Mouse (Mus musculus): ENCODE data around the gene 4922502D21Rik. TPM values are rescaled to one million over a fixed set of nuclear protein-coding genes. Genes with fewer than 3 reads are reported as not detected.
"Not testable (repeated sequence)": the region's sequence is repeated elsewhere in the genome, so short reads cannot be mapped to it uniquely, and the experiment has no call there.

The 4922502D21Rik gene
- not detected for total RNA-seq (2021)
- long read RNA-seq, experiment 1 = 0 reads
- long read RNA-seq, experiment 2 = 0 reads

DNA sequence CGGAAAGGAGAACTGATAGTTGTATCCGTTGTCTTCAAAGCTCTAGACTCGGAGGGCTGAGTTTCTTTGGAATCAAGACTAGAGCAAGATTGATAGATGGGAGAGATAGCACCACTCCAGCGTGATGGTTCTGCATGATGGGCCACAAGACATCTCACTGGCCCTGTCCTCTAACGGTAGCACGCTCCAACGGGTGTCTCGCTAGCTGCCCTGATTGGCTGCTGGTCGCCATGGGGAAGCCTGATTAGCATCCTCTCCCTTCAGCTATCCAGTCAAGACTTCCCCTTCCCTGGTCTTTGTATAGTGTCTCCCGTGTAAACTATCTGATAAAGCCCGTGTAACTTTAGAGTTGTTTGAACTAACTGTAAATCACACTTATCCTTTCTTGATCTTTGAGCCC, at the start of gene 4922502D21Rik:
4922502D21Rik (minus strand) TSS at position 187 of the 400 bp plus-strand sequence.
- DNase-seq (ENCODE audit: low spot score) = no peak

DNA sequence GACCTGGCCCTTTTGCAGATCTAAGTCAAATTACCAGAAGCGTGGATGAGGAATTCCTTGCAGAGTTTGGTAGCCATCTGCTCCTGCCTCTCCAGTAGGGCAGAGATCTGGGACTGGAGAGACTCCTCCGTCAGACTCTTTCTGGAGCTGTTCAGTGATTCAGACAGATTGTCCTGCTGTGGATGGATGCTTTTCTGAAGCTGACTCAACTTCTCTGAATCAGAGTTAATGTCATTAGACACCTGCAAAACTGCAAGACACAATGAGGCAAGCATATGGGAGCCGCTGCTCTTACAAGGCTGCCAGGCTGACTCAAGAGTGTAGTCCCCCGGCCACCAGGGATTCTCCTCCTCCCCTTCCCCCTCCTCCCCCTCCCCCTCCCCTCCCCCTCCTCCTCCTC, 48.9 kb upstream of the 4922502D21Rik start:
- no peak for DNase-seq (ENCODE audit: low spot score)

DNA sequence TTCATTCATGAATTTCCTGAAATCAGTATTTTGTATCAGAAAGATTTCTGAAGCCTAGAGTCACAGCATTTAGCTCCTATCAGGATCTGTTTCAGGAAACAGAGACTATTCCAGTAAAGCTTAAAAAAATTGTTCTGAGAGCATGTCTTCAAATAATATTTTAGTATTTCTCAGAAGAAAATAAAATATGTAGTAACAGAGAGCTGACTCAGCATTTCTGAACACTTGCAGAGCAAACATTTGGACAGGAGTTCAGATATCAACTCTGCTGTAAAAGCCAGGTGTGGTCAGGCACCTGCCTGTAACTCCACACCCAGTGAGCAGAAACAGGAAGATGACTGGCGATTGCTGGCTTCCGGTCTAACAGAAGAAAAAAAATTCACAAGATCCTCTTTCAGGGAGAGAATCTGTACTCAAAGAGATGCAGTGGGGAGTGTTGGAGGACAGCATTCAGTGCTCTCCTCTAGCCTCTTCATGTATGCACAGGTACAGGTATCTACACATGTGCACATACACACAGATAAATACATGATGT, 43.4 kb upstream of the 4922502D21Rik start:
- DNase-seq (ENCODE audit: low spot score) = no peak

DNA sequence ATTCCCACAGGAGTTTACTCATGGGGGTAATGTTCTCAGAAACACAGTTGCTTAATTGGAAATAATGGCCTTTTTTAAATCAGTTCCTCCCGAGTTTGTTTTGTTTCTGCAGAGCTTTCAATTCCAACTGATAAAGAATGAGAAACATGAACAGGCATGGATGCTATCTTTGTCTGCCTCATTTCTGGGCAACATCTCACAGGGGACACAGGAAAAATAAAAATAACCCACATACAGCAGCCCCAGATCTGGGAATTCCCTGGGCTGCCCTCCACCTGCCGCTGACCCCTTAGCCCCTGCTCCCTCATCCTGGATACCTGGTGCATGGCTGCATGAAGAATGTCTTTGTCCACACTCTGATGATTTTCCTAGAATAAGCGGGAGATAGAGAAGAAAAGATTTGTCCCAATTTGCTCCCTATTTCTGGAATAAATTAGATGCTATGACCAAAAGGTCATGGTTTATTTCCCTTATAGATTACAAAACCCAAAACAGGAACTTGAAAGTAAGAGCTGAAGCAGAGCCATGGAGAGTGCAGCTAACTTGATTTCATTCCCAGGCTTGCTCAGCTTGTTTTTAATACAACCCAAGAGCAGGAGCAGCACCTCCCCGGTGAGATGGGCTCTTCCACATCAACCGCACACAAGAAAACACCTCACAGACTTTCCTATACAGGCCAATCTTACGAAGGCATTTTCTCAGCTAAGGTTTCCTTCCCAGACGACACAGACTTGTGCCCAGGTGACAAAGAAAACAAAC, 38.0 kb upstream of the 4922502D21Rik start:
- no peak for DNase-seq (ENCODE audit: low spot score)

DNA sequence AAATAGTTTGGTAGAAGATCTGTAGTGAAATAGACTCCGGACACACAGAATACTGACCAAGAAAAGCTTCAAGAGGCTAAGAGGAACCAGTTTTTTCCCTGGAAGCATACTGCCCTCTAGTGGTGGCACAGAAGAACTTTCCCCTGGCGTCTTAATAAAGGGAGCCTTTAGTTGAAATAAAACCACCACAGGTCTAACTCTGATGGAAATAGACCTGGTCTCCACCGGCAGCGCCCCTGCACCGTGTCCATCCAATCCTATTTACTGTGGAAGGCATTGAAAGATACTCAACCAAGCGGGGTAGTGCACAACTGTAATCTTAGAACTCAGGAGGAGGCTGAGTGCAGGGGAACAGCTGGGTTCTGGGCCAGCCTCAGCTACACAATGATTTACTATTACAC, 34.4 kb upstream of the 4922502D21Rik start:
- peak; percentile 47 for DNase-seq (ENCODE audit: low spot score)

DNA sequence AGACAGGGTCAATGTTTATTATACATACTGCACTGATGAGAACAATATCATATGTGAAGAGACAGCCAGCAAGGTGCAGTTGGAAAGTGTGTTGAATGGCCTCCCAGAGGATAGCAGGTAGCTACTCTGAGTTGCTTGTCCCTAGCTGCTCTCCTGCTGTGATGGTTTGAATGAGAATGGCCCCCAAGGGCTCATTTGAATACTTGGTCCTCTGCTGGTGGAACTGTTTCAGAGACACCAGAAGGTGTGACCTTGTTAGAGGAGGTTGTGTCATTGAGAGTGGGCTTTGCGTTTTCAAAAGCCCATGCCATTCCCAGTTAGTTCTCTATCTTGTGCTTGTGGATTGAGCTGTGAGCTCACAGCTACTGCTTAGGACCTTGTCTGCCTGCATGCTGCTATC, 32.3 kb upstream of the 4922502D21Rik start:
- no peak for DNase-seq (ENCODE audit: low spot score)

DNA sequence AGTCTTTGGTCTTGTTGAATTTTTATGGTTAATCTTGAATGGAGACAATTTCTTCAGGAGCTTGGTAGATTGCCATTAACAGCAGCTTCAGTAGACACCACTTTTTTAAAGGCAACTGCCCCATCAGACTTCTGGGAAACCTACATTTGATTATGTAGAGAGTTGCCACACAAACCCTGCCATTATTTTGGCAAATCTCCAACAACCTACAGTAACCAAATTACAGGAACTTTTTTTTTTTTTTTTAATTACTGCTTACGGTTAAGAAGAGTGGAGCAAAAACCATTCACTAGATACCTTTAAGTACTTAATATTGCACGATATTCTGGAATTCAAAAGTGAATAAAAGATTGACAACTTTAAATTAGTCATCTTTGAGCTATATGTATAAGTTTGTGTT, 27.9 kb upstream of the 4922502D21Rik start:
- DNase-seq (ENCODE audit: low spot score) = no peak

DNA sequence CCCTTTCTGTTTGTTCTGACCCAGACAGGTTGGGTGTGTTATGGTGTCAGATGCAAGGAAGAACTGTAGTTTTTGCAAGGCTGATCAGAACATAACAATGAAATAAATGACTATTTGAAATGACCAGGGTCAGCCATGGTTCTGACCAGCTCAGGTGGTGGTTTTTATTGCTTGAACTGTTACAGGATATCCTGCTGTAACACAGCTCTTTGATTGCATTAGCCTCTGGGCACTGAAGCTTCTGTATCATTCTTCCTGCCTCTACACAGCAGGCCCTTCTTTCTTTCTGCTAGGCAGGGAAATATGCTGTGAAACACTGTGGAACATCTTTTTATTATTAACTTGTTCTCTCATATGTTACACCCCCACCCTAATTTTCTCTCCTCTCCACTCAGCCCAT, 24.8 kb upstream of the 4922502D21Rik start:
- DNase-seq (ENCODE audit: low spot score) = no peak

DNA sequence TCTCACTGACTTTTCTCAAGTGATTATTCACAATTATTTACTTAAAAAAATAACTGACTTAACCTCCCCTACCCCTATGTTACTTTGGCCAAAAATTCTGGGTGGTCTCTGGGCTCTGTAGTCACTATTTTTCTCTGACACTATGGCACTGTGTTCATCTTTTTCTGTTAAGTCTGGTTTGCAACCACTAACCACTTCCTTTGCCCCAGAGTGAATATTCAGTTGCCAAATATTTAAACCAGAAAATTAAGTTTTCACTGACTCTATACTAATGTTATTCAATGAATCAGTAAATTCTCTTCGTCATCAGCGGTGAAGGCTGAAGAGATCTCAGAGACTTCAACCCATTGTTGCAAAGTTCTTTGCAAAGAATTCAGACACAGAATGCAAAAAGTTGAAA, 24.2 kb upstream of the 4922502D21Rik start:
- DNase-seq (ENCODE audit: low spot score) = no peak

DNA sequence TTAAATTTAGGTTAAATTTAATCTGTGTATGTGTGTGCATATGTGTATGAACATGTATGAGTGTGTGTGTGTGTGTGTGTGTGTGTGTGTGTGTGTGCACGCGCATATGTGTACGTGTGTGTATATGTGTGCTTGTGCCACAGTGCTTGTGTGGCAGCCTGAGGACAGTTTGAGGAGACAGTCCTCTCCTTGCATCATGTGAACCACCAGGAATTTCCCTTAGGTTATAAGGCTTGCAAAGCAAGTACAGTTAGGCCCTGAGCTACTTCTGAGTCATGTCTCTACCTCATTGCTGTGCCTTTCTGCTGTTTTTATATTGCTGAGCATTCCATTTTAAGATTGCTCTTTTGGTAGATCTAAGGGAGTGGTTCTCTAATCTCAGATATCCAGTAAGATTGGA, 19.5 kb upstream of the 4922502D21Rik start:
- DNase-seq (ENCODE audit: low spot score) = no peak

DNA sequence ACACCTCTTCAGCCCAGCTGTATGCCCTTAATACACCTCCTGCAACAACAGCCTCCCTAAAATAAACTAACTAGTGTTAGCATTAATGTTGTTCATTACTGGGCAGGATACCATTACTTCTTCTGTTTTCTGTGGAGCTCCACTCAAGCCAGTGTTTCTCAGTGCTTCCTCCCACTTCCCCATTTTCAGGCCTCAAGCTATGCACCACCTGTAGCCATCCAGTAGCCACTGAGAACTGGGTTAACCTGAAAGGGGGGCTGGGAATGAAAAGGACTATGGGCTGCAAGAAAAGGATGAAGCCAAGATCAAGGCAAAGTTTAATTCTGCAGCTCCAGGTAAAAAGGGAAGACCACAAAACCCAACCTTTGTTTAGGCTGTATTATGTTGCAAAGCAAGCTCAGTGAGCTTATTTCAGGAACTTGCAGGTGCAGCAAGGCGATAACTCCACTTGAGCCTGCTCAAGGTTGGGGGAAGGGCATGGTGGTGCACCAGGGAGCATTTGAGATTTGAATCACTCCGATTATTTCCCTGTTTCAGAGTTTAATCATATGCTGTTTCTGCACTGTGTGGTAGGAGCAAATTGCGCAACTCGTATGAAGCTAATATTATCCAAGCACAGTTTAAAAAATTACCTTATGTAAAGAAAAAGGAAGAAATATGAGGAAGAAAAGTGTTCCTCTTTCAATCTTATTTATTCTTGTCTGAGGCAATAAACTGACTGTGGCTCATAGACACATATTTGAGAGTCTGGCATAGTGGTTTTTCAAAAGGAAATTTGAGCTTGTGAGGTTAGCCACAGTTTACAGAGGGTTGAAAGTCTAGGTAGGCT, 18.1 kb upstream of the 4922502D21Rik start:
- DNase-seq (ENCODE audit: low spot score) = peak; percentile 2

DNA sequence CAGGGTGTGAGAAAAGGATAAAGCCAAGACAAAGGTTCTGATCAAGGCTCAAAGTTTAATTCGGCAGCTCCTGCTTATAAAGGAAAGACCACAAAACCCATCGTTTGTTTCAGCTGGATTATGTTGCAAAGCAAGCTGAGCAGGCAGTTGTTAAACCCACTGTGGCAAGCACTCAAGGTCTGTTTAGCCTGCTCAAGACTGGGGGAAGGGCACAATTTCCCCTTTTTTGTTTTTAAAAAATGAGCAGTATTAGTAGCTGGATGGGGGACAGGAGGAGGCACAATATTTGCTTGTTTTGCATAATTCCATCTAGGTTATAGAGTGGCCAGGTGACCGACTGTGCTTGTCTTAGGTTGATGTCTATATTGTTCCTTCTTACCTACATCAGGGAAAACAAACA, 12.8 kb upstream of the 4922502D21Rik start:
- DNase-seq (ENCODE audit: low spot score) = no peak

DNA sequence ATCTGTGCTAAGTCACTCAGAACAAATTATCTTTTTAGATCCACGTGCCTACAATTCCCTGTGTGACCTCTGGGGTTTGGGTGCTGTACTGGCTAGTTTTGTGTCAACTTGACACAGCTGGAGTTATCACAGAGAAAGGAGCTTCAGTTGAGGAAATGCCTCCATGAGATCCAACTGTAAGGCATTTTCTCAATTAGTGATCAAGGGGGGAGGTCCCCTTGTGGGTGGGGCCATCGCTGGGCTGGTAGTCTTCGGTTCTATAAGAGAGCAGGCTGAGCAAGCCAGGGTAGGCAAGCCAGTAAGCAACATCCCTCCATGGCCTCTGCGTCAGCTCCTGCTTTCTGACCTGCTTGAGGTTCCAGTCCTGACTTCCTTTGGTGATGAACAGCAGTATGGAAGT, 10.8 kb upstream of the 4922502D21Rik start, which contains the start of gene Clec12a:
Clec12a (plus strand) TSS at position 301 of the 400 bp plus-strand sequence.
- DNase-seq (ENCODE audit: low spot score) = not testable (repeated sequence)

DNA sequence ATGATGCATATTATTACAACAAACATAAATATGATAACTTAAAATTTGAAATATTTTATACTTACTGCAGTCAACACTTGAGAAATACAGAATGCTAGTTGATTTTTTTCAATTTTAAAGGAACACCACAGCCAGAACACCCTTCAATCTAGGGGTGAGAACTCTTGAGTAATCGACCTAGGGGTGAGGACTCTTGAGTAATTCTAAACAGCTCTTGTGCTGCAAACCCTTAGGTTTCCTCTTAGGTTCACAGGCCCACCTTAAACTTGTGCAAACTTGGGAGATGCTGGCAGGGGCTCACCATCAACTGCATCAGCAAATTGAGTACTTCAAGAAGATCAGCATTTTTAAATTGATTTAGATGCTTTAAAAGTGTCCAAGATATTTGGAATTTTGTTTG, 6.2 kb upstream of the 4922502D21Rik start:
- DNase-seq (ENCODE audit: low spot score) = no peak

DNA sequence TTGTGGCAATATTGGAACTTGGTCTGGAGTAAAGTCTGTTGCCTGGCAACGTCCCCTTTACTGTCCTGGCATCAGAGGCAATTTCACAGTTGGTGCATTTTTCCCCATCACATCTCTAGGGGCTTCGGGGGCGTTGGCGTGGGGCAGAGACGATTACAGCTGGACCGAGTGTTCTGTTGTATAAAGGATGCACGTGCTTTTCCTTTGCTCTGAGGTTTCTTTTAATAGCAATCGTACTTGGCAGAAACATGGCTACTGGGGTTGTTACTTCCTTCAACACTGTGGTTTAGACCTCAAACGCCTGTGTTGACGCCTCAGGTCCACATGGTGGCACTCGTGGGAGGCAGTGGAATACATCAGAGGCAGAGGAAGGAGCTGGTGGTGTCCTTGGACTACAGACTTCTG, 2.1 kb upstream of the 4922502D21Rik start:
- peak; percentile 27 for DNase-seq (ENCODE audit: low spot score)

DNA sequence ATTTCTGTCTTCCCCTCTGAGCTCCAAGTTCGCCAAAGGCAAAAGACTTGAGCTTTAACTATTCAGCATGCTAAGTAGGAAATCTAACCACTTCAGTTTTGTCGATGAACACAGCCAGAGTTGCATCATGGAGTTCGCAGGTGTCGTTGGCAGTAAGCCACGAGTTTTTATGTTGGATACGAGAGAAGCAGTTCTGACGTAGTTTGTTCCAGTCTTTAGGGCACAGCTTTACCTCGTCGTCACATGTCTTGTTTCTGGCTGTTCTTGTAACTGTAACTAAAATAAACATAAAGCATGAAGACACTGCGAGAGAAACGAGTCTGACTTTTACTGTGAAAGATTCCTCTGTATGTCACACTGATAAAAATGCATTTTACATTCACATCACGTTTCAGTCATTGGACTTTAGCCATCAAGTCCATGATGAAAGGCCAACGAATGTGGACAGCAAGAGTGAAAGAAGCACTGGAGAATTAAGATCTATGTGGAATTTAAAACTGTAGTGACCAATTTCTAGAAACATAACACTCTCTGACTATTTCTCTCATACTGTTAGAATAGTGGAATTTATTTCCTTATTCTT, 4.9 kb downstream of the 4922502D21Rik start:
- no peak for DNase-seq (ENCODE audit: low spot score)

DNA sequence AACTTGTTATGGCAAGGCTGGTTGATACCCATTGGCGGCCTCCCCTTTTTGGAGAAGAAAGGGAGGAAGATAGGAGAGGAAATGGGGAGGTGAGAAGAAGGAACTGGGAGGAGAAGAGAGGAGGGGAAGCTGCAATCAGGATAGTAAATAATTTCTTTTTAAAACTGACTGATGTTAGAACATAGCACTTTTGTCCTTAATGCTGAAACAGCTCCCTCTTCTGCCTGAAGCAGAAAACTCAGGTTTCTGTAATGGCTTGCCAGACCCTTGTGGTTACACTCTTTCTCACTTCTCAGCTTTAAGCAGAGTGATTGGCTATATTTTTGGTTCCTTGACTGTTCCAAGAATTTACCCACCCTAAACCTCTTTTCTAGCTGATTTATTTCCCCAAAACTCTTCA, 5.6 kb downstream of the 4922502D21Rik start:
- DNase-seq (ENCODE audit: low spot score) = no peak

DNA sequence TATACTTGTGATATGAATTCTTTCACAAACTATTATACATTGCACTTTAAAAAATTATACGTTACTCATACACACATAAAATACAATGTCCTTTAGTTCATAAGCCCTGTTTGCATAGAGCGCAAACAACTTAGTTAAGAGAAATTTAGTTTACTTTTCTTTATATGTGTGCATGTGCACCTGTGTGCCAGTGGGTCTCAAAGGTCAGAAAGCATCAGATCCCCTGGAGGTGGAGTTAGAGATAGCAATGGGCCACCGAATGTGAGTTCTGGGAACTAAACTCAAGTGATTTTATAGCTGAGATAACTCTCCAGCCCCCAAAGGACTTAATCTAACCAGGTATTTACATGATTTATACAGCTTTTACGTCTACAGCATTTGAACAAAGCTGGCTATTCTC, 12.3 kb downstream of the 4922502D21Rik start:
- no peak for DNase-seq (ENCODE audit: low spot score)

DNA sequence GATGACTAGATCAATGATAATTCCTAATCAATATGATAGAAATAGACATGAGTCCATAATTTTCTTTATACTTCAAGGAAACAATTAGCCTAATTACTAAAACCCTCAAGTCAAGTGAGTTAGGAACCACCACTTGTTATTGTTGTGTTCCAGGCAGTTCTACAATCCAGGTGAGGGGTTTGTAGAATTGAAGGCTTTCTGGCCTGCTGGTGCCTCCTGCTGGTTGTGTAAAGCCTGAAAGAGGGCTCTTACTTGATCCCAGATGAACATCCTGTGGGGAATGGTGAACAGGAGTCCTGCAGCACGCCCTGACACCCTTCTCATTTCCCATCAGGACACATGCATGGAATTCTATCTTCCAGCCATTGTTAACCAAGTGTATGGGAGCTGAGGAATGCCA, 13.2 kb downstream of the 4922502D21Rik start:
- DNase-seq (ENCODE audit: low spot score) = no peak

DNA sequence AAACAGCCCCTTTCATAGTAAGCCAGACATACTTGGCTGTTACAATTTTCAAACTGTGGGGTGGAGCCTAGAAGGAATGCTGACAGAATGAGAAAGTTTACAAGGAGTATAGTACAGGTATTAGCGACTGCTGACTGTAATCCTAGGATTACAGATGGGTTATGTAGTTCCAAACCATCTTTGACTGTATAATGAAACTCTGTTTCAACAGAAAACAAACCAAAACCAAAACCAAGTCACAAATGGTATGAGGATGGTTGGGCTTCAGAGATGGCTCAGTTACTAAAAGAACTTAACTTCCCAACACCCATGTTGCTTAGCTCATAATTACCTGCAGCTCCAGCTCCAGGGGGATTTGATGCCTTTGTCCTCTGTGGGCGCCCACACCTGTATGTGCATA, 15.1 kb downstream of the 4922502D21Rik start:
- DNase-seq (ENCODE audit: low spot score) = no peak

DNA sequence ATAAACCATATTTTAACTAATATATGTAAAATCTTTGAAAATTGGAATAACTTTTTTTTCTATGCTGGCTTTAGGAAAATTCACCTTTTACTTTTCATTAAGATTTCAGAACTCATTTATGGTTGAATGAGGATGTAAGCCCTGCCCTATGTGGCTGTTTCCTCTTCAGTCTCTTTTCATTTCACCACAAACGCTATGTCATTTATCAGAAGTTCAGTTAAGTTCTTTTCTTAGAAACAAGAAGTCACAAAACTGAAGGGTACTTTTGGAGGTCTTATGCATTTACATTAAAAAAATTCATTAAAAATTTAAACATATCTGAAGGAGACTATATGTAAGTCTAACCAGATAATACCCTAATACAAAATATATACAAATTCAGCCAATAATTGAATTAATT, 15.9 kb downstream of the 4922502D21Rik start:
- no peak for DNase-seq (ENCODE audit: low spot score)

DNA sequence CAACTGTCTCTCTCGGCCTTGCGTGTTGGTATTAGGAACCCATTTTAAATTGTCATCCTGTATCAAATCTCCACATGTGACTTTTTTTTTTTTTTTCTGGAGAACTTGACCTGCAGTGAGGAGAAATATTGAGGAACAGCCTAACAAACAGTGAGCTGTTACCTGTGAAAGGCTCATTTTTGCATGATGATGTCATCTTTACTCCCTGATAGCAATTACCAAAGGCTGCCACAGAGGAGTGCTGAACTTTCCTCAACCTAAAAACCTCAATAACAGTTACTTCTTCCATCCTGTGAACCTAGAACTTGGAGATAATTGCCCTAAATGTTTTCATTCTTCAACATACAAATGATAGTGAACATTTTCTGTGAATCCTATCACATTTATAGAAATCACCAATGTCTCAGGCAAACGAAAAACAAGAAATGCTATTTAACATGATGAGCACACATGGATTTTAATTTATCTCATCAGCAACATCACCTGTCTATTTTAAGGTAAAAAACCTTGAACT, 16.9 kb downstream of the 4922502D21Rik start:
- no peak for DNase-seq (ENCODE audit: low spot score)
